Mouse (Mus musculus): Measurements from ENCODE around the gene Commd2. TPM values are rescaled to one million over a fixed set of nuclear protein-coding genes. Genes with fewer than 3 reads are reported as not detected.
A peak's percentile ranks its signal among the peaks of the same experiment; 100 is the strongest.

The Commd2 gene
- total RNA-seq (2021) = 10 to 100 TPM; 24.8 to 25.3 TPM
- long read RNA-seq, experiment 1, transcript Commd2-202 (5 exons, 2,992 nt) = major isoform, 37 of 58 reads
- long read RNA-seq, experiment 1, partial matches to known transcripts = 18 of 58 reads
- long read RNA-seq, experiment 1, other reads (novel, unspliced or antisense) = 2 of 58 reads
- long read RNA-seq, experiment 2, transcript Commd2-202 (5 exons, 2,992 nt) = major isoform, 31 of 39 reads
- long read RNA-seq, experiment 2, partial matches to known transcripts = 6 of 39 reads
- long read RNA-seq, experiment 2, other reads (novel, unspliced or antisense) = 1 of 39 reads

DNA sequence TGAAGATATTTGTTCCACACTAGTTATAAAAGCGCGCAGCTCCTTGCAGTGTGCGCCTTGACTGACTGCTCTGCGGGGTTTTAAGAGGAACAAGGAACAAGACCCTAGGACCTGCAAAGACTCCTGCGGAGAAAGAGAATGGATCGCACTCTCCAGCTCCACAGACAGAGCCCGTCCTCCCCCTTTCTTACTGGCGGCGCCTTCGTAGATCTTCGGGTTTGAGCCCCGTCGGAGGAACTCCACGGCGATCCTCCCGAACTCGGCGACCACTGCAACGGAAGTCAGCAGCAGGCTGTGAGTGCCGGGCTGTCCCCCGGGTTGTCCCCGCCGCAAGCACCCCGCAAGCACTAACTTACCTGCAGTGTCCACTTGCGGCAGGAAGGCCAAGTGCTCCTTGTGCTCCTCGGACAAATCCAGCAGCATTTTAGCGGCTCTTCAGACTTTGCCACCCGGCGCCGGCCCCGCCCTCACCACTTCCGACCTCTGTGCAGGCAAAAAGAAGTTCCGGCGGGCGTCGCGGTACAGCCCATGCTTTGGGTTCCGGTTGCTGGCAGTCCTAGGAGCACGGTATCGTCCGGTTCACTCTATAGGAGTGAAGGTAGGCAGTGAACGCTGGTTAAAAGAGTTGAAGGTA, at the start of gene Commd2:
TSS of gene Commd2 (minus strand) at position 485 of the 634 bp plus-strand sequence.
- DNase-seq (ENCODE audit: low spot score in 2 of 2) = peak; percentile 75 to 88

- no peak for DNase-seq (ENCODE audit: low spot score in 2 of 2)
Observed at GRCm38 (mm10) chr3:57696779-57697178, 45.3 kb upstream of the Commd2 start.

GRCm38 (mm10) chr3:57696249-57696648, 44.7 kb upstream of the Commd2 start:
- DNase-seq (ENCODE audit: low spot score in 2 of 2) = no peak

DNA sequence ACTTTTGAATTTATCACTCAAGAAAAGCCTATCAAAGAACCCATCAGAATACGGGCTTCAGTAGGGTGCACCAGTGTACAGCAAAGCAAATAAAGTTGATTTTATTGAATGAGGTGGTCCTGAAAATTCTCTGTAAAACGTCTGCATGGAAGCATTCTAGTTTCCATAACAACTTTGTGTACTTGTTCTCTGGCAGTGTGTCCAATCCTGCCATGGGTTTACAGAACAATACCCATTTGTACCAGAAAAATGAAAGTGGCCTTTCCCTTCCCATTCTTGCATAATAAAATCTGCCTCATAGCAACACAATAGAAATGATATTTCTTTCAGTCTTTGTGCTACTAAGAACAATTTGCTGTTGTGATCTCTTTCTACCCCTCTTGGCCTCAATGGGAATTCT, 41.2 kb upstream of the Commd2 start, which contains the start of gene Ankub1:
TSS of gene Ankub1 (minus strand) at position 81 of the 400 bp plus-strand sequence.
- no peak for DNase-seq (ENCODE audit: low spot score in 2 of 2)

- DNase-seq (ENCODE audit: low spot score in 2 of 2) = no peak
Observed at GRCm38 (mm10) chr3:57691772-57692171, 40.3 kb upstream of the Commd2 start.

DNA sequence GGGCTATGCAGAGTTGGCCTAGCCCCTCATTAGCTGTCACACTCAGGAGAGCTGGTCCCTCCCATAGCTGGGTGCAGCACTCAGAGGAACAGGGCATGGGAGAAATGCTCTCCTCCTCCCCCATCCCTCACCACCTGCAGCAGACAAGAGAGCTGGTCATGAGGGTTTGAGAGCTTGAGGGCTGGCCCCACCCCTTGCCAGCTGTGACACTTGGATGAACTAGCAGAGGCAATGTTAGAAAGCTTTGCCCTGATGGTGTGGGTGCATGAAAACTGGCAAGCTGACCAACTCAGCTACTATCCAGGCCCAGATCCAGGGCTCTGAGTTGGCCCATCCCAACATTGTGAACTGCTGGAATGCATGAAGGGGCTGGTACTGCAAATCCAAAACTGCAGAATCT, 26.3 kb upstream of the Commd2 start:
- DNase-seq (ENCODE audit: low spot score in 2 of 2) = peak in 1 of 2 experiments; percentile 11

DNA sequence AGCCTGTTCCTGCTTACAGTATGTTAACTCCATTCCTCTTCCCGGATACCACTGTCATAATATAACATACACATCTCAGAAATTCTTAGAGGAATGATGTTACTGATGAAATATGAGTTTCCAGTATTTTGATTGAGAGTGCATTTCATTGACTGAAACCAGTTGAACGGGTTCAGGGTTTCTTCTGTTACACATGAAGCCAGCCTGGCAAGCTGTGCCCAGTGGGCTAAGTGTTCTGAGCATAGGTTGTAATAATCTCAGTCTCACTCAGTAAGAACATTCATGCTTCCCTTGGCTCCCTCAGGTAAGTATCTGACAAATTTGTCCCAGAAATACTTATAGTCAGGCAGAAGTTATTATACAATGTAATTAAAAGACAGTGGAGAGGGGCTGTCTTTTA, 22.6 kb upstream of the Commd2 start:
- no peak for DNase-seq (ENCODE audit: low spot score in 2 of 2)

DNA sequence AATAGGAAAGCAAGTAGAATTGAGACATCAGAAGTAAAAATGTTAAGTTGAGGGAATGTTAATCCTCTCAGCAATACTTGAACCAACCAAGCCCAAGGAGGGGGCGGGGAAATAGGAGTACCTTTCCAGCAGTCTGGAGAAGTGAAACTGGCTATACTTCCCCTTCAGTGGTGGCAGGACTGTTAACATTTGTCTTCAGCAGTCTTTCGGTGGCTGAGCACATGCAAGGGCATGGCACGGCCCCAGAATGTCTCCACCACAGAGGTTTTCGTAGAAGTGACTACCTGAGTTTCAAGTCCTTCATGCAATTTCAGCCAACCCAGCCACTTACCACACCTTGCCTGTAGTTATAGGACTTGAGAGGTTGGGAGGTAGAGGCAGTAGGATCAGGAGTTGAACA, 22.1 kb upstream of the Commd2 start:
- no peak for DNase-seq (ENCODE audit: low spot score in 2 of 2)

GRCm38 (mm10) chr3:57667054-57667723, 15.7 kb upstream of the Commd2 start:
- peak in 1 of 2 experiments; percentile 61 for DNase-seq (ENCODE audit: low spot score in 2 of 2)

GRCm38 (mm10) chr3:57665880-57666279, 14.4 kb upstream of the Commd2 start:
- no peak for DNase-seq (ENCODE audit: low spot score in 2 of 2)

- DNase-seq (ENCODE audit: low spot score in 2 of 2) = no peak
Observed at GRCm38 (mm10) chr3:57664682-57665081, 13.2 kb upstream of the Commd2 start.

DNA sequence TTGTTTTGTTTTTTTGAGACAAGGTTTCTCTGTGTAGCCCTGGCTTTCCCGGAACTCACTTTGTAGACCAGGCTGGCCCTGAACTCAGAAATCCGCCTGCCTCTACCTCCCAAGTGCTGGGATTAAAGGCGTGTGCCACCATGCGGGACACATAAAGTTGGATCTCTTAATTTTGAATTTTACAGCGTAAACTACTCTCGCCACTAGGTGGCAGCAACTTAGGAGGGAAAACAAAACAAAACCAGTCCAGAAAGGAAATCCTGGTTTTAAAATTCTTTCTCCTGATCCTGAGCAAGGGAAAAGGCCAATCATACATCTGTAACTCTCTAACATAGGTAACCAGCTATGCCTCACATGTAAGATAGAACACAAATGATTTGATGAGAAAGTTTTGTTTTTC, 12.2 kb upstream of the Commd2 start:
- peak in 1 of 2 experiments; percentile 31 for DNase-seq (ENCODE audit: low spot score in 2 of 2)

DNA sequence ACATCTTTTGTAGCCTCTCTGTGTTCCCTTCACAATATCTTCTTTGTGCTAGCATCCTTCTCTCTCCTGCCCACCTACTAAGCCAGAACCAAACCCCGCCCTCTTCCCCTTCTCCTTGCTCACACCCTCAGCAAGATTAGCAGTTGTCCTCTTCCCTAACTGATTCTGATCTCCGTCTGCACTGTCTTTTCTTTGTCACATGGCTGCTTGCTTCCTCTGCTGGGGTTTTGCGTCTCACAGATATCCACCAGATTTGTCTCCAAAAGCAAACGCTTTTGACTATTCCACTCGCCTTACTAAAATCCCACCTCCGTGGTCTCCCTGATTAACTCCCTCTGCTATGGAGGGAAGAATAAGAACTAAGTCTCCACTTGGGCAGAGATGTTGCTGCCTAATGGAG, 7.1 kb upstream of the Commd2 start:
- DNase-seq (ENCODE audit: low spot score in 2 of 2) = no peak

DNA sequence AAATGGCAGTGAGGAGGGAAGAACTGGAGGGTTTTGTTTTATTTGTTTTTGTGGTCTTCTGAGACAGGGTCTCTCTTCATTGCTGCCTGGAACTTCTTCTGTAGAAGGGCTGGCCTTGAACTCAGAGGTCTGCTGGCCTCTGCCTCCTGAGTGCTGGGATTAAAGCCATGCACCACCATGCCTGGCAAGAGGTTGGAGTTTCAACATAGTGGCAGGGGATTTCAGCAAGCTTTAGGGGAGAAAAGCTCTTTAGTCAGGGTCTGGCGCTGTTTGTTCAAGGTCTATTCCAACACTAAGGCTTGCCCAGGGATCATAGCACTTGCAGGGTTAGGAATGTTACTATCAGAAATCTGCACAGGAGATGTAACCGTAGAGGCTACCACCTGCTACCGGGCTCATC, 2.1 kb upstream of the Commd2 start:
- DNase-seq (ENCODE audit: low spot score in 2 of 2) = no peak

DNA sequence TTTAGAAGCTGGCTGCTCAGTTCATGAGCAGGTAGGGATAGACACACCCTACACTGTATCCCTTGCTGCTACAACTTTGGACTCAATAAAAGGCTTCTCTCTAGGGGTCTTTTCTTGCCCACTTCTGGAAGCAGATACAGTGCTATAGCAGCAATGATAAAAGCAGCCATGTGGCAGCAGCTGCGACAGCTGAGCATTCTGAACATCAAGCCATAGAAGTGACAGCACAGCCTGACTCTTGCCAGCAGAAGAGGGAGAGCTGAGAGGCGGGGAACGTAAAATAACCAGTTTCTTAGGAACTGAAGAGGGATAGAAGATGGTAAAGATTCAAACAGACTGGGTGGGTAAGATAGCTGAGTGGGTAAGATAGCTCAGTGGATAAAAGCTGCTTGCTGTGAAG, 970 bp upstream of the Commd2 start:
- no peak for DNase-seq (ENCODE audit: low spot score in 2 of 2)

- no peak for DNase-seq (ENCODE audit: low spot score in 2 of 2)
Observed at GRCm38 (mm10) chr3:57651865-57652259, 347 bp upstream of the Commd2 start.

DNA sequence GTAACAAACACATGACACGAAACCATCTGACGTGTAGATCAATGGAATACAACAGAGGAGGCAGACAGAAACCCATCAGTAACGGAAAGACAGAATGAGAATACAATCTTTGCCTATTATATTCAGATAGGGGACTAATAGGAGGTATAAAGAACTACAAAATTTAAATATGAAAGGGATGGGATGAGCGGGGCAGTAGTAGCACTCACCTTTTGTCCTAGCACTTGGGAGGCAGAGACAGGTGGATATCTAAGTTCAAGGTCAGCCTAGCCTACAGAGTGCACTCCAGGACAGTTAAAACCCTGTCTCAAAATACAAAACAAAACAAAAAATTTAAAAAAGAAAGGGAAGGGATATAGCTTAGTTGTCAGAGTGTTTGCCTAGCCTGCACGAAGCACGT, 8.3 kb downstream of the Commd2 start:
- no peak for DNase-seq (ENCODE audit: low spot score in 2 of 2)

DNA sequence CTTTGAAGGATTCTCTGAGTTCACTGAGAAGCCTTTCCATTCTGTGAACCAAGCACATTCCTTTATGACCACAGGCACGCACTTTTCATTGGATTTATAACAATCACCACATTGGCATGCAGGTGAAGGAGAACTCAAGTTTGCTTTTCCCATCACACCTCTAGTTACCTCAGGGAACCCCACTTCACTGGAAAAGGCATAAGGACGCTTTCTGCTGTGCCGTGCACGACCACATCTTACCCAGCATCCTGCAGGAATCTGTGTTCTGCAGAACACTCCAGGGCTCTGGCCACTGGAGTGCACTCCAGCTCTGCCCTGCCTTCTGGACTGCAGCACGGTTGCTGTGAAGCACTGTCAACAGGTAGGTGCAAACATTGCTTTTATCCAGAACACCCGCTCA, 13.9 kb downstream of the Commd2 start:
- DNase-seq (ENCODE audit: low spot score in 2 of 2) = no peak

GRCm38 (mm10) chr3:57634763-57635487, 16.6 kb downstream of the Commd2 start:
- no peak for DNase-seq (ENCODE audit: low spot score in 2 of 2)

DNA sequence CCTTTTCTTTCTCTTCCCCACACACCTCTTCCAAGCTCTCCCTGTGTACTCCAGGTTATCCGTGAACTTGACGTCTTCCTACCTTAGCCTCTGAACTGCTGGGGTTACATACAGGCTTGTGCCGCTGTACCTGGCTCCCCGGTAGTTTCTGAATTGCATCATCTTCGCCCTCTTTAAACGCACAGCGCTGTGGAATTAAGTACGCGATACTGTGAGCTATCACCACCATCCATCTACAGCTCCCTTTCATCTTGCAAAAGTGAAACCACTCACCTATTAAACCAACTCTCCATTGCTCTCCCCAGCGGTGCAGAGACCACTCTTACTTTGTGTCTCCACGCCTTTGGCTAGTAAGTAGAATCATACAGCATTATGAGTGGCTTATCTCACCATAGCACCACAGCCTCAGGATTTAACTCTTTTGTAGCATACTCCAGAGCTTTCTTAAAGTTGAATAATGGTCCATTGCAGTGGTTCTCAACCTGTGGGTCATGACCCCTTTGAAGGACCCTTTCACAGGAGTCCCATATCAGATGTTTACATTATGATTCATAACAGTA, 24.5 kb downstream of the Commd2 start:
- DNase-seq (ENCODE audit: low spot score in 2 of 2) = no peak

DNA sequence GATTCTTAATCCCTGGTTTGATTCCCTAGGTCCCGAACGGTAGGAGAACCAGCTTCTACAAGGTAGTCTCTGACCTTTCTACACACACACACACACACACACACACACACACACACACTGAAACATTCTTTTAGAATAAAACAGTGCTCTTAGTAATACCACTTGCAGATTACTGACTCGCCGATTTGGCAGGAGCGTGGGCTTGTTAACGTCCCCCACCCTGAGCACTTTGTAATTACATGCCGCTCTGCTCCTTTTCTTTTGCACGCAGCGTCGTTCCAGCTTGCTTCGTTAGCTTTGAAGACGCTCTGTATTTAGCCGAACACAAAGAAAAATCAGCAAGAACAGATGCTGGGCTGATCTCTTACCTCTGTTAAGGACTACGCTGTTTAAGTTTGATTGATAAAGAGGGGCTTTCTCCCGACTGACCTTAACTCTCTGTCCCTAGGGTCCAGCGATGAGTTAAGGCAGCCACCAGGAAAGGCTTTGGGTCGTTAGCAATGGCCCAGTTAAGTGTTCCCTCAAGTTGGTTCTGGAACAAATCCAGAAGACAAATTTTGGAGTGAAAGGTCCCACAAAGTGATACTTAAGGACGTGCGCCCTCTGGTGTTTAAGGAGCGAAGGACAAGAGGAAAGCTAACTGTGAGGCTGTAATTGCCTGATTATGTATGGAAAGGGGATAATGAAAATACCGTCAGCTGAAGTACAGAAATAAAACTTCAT, 26.1 kb downstream of the Commd2 start:
- DNase-seq (ENCODE audit: low spot score in 2 of 2) = peak; percentile 43 to 78
